Mouse (Mus musculus) E14TG2a.4 (cell line): ENCODE measurements around the gene 1700028P14Rik.

Source experiments
- CTCF ChIP-seq: conservative IDR thresholded peaks from 2 replicates; pipeline ENCODE4 v1.5.1; 2014; ENCODE audit warnings: low read length
- NANOG ChIP-seq: IDR thresholded peaks from 2 replicates; pipeline ENCODE4 v1.6.1; 2014; ENCODE audit warnings: borderline replicate concordance, low read length, mixed read lengths
- POU5F1 ChIP-seq: IDR thresholded peaks from 2 replicates; pipeline ENCODE4 v1.6.1; 2014; ENCODE audit warnings: low read length, borderline replicate concordance

DNA sequence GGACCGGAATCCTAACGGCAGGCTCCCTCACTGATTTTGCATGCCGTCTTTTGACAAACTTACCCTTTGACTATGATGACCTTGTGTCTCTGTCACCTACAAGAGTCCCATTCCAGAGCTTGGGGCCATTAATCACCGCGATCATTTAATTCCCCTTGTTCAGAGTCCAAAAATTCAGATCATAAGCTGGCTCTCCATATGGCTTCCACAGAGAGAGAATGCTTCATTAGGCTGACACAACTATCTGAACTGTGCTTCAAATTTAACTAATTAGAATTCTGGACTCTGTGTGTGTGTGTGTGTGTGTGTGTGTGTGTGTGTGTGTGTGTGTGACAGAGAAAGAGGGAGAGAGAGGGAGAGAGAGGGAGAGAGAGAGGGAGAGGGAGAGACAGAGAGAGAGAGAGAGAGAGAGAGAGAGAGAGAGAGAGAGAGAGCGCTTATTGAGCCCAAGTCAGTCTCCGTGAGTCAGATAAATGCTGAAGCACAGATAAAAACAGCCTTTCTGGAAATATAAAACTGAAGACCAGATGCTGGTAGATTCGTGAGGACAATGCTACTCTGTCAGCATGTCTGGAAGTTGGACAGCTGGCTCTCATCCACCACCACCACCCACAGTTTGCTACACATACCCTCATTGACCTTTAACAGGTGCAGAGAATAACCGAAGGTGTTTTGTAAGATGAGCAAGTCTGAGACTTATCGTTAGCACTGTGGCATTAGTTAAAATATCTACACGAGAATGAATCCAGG, 73.8 kb downstream of the 1700028P14Rik start:
- TF ChIP-seq CTCF (no peak), POU5F1 (no peak), NANOG (no peak)
